15 mouse cellular contexts compared by ENCODE assay signal in genomic region chr6:94169581-94170194, GRCm38 (mm10).
DNase-seq lines count a peak whose midpoint lies in the region; ATAC-seq and TF ChIP-seq lines count a peak whose summit lies in the region.
"Had no signal": no experiment of that assay in that cellular context is flagged by ENCODE, and none has a peak within 500 bp of the region (broad histone marks: within the 10 kb centered on the region; RNA-seq: fewer than 3 reads in every experiment).

No protein-coding gene starts in this region.

- H3K4me2 ChIP-seq in heart, postnatal 0 days (ENCODE audit: low read depth, low read length) = no peak overlapping the region
- H3K4me2 ChIP-seq in stomach, embryonic 15.5 days = no peak overlapping the region
- no peak overlapping the region for H3K4me2 ChIP-seq in midbrain, embryonic 13.5 days (replicated peaks)
- H3K4me2 ChIP-seq: forebrain, embryonic 12.5 days; hindbrain, embryonic 14.5 days had no signal

- WGBS in heart, postnatal 0 days = 52% methylated on average over 9 of the region's 9 CpGs
- WGBS in stomach, embryonic 15.5 days = 60% methylated on average over 9 of the region's 9 CpGs
- 91% methylated on average over 9 of the region's 9 CpGs for WGBS in midbrain, embryonic 13.5 days

- H3K9me3 ChIP-seq in heart, postnatal 0 days (replicated peaks; ENCODE audit: control insufficient read depth, low read length) = no peaks in the 10 kb centered on the region
- H3K9me3 ChIP-seq in stomach, embryonic 15.5 days = no peaks in the 10 kb centered on the region
- no peaks in the 10 kb centered on the region for H3K9me3 ChIP-seq in midbrain, embryonic 13.5 days
- H3K9me3 ChIP-seq: forebrain, embryonic 12.5 days had no signal

- TF ChIP-seq EP300 in heart, postnatal 0 days (IDR thresholded peaks at IDR 0.05; ENCODE audit: low read depth) = no peak

- no peak overlapping the region for H3K4me3 ChIP-seq in heart, postnatal 0 days (ENCODE audit: low read depth, low read length)
- H3K4me3 ChIP-seq in stomach, embryonic 15.5 days (replicated peaks) = no peak overlapping the region
- H3K4me3 ChIP-seq in midbrain, embryonic 13.5 days (replicated peaks) = no peak overlapping the region
- H3K4me3 ChIP-seq: forebrain, embryonic 12.5 days had no signal

- peak; percentile 32 for TF ChIP-seq CTCF in heart, postnatal 0 days (IDR thresholded peaks at IDR 0.05; ENCODE audit: low read depth)

- DNase-seq in cerebellum, adult 8-10 months = no peak
- DNase-seq in kidney, adult 11 months = peak; percentile 42
- DNase-seq in kidney, postnatal 10 days = no peak
- no peak for DNase-seq in heart, postnatal 0 days (ENCODE audit: low spot score)
- no peak for DNase-seq in spleen, adult 12 weeks (ENCODE audit: low spot score)
- DNase-seq: cerebellum, adult 11 months; gastrocnemius, postnatal 10 days; layer of hippocampus, adult 9-11 months; thymus, postnatal 14 days had no signal

- peak overlapping the region; percentile 70; the same call in 1 of the 2 replicates for H3K27ac ChIP-seq in heart, postnatal 0 days (ENCODE audit: low read depth)
- peak overlapping the region; percentile 42 for H3K27ac ChIP-seq in stomach, embryonic 15.5 days
- no peak overlapping the region for H3K27ac ChIP-seq in midbrain, embryonic 13.5 days
- H3K27ac ChIP-seq: forebrain, embryonic 12.5 days; hindbrain, embryonic 14.5 days had no signal

- 0 out of 2 replicates have a peak, but pooled peaks have one; percentile 46 for ATAC-seq in cerebellum, adult (ENCODE audit: insufficient number of reproducible peaks, low FRiP score, low TSS enrichment)
- peak; percentile 70 for ATAC-seq in heart, postnatal 0 days (ENCODE audit: insufficient read depth, low read depth)
- peak; percentile 41 for ATAC-seq in stomach, embryonic 15.5 days (ENCODE audit: insufficient read depth, low FRiP score, low read depth)
- no peak for ATAC-seq in midbrain, embryonic 13.5 days
- ATAC-seq: lung, postnatal 0 days had no signal

- peaks cover 51% of the 10 kb centered on the region for H3K4me1 ChIP-seq in heart, postnatal 0 days (ENCODE audit: control insufficient read depth, insufficient read depth)
- H3K4me1 ChIP-seq in stomach, embryonic 15.5 days = peaks cover 14% of the 10 kb centered on the region
- 0 out of 2 replicates have a peak, but pooled peaks cover 2% of the 10 kb centered on the region for H3K4me1 ChIP-seq in midbrain, embryonic 13.5 days (replicated peaks)

- H3K36me3 ChIP-seq in heart, postnatal 0 days (replicated peaks; ENCODE audit: control insufficient read depth, insufficient read depth, low read length) = no peaks in the 10 kb centered on the region
- no peaks in the 10 kb centered on the region for H3K36me3 ChIP-seq in stomach, embryonic 15.5 days
- no peaks in the 10 kb centered on the region for H3K36me3 ChIP-seq in midbrain, embryonic 13.5 days
- H3K36me3 ChIP-seq: forebrain, embryonic 12.5 days had no signal

- H3K9ac ChIP-seq in heart, postnatal 0 days (replicated peaks; ENCODE audit: low read depth, low read length) = no peak overlapping the region
- no peak overlapping the region for H3K9ac ChIP-seq in stomach, embryonic 15.5 days
- no peak overlapping the region for H3K9ac ChIP-seq in midbrain, embryonic 13.5 days (replicated peaks)
- H3K9ac ChIP-seq: forebrain, embryonic 12.5 days; hindbrain, embryonic 14.5 days had no signal

- no peaks in the 10 kb centered on the region for H3K27me3 ChIP-seq in heart, postnatal 0 days (ENCODE audit: control insufficient read depth, insufficient read depth, low read length)
- H3K27me3 ChIP-seq in stomach, embryonic 15.5 days (replicated peaks) = no peaks in the 10 kb centered on the region
- no peaks in the 10 kb centered on the region for H3K27me3 ChIP-seq in midbrain, embryonic 13.5 days
- H3K27me3 ChIP-seq: forebrain, embryonic 12.5 days had no signal
